Mouse (Mus musculus) embryonic facial prominence, embryonic 15.5 days (tissue): ENCODE results near the gene Srp9. TPM values are rescaled to one million over a fixed set of nuclear protein-coding genes. Genes with fewer than 3 reads are reported as not detected.

Source experiments
- ATAC-seq: fragments of 200-750 bp; cut with Nextera tagmentation; 2 replicates; pipeline ENCODE4 v1.8.0; 2017; ENCODE audit warnings: low read depth, moderate TSS enrichment; ENCODE audit not compliant: insufficient number of reproducible peaks, low FRiP score, low TSS enrichment
- H3K27ac ChIP-seq: fragments of 300-500 bp; sonication (generic); replicated peaks from 2 replicates; pipeline ENCODE4 v1.5.1; 2015; ENCODE audit warnings: mild to moderate bottlenecking, inconsistent platforms
- H3K27me3 ChIP-seq: fragments of 300-500 bp; sonication (generic); 2 replicates; pipeline ENCODE4 v1.6.1; 2015; ENCODE audit warnings: inconsistent platforms
- H3K36me3 ChIP-seq: fragments of 300-500 bp; sonication (generic); 2 replicates; pipeline ENCODE4 v1.6.1; 2015; ENCODE audit warnings: mild to moderate bottlenecking, inconsistent platforms
- H3K4me1 ChIP-seq: fragments of 300-500 bp; sonication (generic); 2 replicates; pipeline ENCODE4 v1.6.1; 2015; ENCODE audit warnings: inconsistent platforms
- H3K4me2 ChIP-seq: fragments of 300-500 bp; sonication (generic); replicated peaks from 2 replicates; pipeline ENCODE4 v1.6.1; 2015; ENCODE audit warnings: mild to moderate bottlenecking, inconsistent platforms
- H3K4me3 ChIP-seq: fragments of 300-500 bp; sonication (generic); replicated peaks from 2 replicates; pipeline ENCODE4 v1.5.1; 2015; ENCODE audit warnings: mild to moderate bottlenecking, inconsistent platforms
- H3K9ac ChIP-seq: fragments of 300-500 bp; sonication (generic); 2 replicates; pipeline ENCODE4 v1.6.1; 2015; ENCODE audit warnings: inconsistent platforms
- H3K9me3 ChIP-seq: fragments of 300-500 bp; sonication (generic); replicated peaks from 2 replicates; pipeline ENCODE4 v1.6.1; 2016; ENCODE audit warnings: inconsistent platforms
- WGBS: fragments of 180-500 bp; shearing (Covaris S2); methylation state at CpG from one replicate; pipeline ENCODE4 v1.1.7; 2015; 5-methylcytosine and 5-hydroxymethylcytosine counted together
- polyA plus RNA-seq: library from polyadenylated mRNA; unstranded; fragments of >200 nt; fragmentation: Nextera tagmentation; extraction: Ambion mirVana; gene quantifications from 2 replicates; pipeline ENCODE4 v1.2.1, GENCODE M21; 2015

Srp9 gene
- polyA plus RNA-seq, 1 experiment from 2014 or later = 141 TPM

- peaks cover 50% of the 10 kb centered on the region for H3K4me1 ChIP-seq
- WGBS = 23% methylated on average over 7 of the region's 7 CpGs
- no peak overlapping the region; the same call in 1 of the 2 replicates for H3K4me2 ChIP-seq
- peak; percentile 70 for ATAC-seq
- H3K9ac ChIP-seq = no peak overlapping the region
- no peaks in the 10 kb centered on the region for H3K36me3 ChIP-seq
- H3K27ac ChIP-seq = peak overlapping the region; percentile 52
- H3K4me3 ChIP-seq = no peak overlapping the region
- no peaks in the 10 kb centered on the region for H3K9me3 ChIP-seq
- H3K27me3 ChIP-seq = no peaks in the 10 kb centered on the region
Measured at GRCm38 (mm10) chr1:182115651-182116408, 8.7 kb upstream of the Srp9 start.

- Histone ChIP-seq H3K4me1 (peaks cover 17% of the 10 kb centered on the region), H3K9me3 (no peaks in the 10 kb centered on the region), H3K9ac (no peak overlapping the region), H3K4me3 (no peak overlapping the region), H3K36me3 (no peaks in the 10 kb centered on the region), H3K27me3 (no peaks in the 10 kb centered on the region), H3K4me2 (no peak overlapping the region), H3K27ac (no peak overlapping the region)
- no peak for ATAC-seq
- WGBS = 78% methylated on average over 4 of the region's 4 CpGs
Measured at GRCm38 (mm10) chr1:182122413-182122812, 2.1 kb upstream of the Srp9 start.

DNA sequence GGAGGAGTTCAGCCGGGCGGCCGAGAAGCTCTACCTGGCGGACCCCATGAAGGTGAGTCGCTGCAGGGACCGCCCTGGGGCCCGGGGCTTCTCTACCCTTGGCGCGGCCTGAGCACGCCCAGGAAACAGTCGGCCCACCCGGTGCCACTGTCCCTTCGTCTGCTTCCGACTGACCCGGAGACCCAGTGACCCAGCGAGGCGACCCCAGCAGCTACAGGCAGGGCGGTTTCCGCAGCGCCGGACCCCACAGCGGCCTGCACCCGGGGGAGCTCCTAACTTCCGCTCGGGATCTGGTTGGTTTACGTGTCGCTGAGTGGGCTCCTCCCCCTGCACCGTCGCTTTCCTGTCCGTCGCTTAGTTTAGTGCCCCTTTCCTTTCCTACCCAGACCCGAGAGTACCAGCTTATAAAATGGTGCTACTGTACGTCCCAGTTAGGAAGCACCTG lies 409 bp downstream of the Srp9 start:
- Histone ChIP-seq H3K4me1 (peaks cover 17% of the 10 kb centered on the region), H3K9ac (peak overlapping the region; percentile 67), H3K27me3 (no peaks in the 10 kb centered on the region), H3K27ac (peak overlapping the region; percentile 86), H3K4me2 (peak overlapping the region; percentile 59), H3K4me3 (peak overlapping the region; percentile 93), H3K36me3 (peaks cover 16% of the 10 kb centered on the region; the same call in 1 of the 2 replicates), H3K9me3 (no peaks in the 10 kb centered on the region)
- under 1% methylated on average over 32 of the region's 33 CpGs for WGBS
- peak; percentile 94 for ATAC-seq

DNA sequence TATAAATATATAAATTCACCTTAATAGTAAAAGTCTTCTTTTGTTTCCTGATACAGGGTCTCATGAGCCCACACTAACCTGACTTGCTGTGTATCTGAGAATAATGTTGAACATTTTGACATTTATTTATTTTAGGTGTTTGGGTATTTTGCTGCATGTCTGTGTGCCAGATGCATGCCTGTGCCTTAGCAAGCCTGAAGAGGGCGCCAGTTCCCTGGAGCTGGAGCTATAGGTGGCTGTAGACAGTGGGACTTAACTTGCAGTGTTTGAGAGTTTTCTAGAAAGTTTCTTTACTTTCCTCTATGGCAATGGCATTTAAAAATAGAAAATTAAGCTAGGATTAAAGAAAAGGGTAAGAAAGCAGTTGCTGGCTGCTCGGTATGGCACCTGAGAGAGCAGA lies 6.3 kb downstream of the Srp9 start:
- WGBS = 49% methylated on average over 2 of the region's 2 CpGs
- Histone ChIP-seq H3K4me3 (no peak overlapping the region), H3K4me1 (peaks cover 9% of the 10 kb centered on the region), H3K27ac (no peak overlapping the region), H3K9ac (no peak overlapping the region), H3K27me3 (no peaks in the 10 kb centered on the region), H3K36me3 (peaks cover 35% of the 10 kb centered on the region), H3K9me3 (no peaks in the 10 kb centered on the region), H3K4me2 (no peak overlapping the region)
- no peak for ATAC-seq

DNA sequence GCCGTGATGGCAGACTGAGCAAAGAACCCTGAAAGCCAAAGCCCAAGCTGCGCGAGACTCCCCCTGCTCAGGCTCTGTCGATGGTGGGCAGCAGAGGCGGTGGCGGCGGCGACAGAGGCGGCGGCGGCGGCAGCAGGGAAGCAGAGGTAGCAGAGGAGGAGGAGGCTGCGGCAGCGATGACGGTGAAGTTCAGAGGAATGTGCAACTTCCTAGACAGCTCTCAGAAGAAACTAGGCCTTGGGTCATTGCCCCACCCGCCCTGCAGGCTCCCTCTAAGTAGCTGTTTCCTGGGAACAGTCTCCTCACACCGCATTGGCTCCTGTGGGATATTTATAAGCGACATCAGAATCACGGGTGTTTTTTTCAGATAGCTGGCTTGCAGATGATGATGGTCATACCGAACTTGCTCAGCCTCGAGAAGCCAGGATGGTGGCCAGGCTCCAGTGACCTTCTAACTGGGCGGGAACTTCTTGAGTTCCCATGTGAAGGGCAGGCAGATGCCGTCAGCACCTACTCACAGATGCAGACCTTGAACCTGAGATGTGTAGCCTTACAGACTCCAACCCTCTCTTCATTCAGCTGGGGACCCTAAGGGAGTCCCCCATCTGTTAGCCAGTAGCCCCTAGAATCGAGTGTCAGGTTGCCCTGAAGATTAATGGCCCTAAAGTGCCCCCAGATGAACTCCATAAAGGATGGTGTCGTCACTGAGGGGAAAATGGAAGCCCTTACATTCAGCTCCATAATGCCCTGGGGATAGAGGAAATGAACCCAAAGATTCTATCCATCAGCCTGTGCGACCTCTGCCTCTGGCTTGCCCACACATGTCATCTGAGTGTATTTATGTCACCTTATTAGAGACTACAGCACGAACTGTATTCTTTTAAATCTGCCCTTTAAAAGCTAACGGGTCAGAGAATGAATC lies 12.9 kb downstream of the Srp9 start:
- WGBS = 41% methylated on average over 28 of the region's 28 CpGs
- Histone ChIP-seq H3K9me3 (no peaks in the 10 kb centered on the region), H3K9ac (no peak overlapping the region), H3K4me3 (no peak overlapping the region), H3K36me3 (peaks cover 5% of the 10 kb centered on the region), H3K4me1 (peaks cover 7% of the 10 kb centered on the region), H3K27me3 (no peaks in the 10 kb centered on the region), H3K4me2 (no peak overlapping the region), H3K27ac (no peak overlapping the region)
- ATAC-seq = no peak

DNA sequence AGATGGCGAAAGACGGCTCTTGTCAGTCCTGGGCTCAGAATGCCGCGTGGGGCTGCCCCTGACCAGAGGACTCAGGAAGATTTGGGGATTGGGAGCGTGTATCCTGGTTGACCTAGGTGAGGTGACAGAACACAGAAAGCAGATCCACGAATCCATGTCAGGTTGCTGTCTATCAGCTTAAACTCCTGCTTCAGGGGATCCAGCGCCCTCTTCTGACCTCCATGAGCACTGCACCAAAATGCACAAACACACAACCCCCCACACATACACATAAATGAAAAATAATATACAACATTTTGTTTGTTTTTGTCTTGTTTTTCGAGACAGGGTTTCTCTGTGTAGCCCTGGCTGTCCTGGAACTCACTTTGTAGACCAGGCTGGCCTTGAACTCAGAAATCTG lies 13.6 kb downstream of the Srp9 start:
- no peak overlapping the region for H3K4me2 ChIP-seq
- H3K27me3 ChIP-seq = no peaks in the 10 kb centered on the region
- ATAC-seq = no peak
- H3K9ac ChIP-seq = no peak overlapping the region
- H3K36me3 ChIP-seq = no peaks in the 10 kb centered on the region
- WGBS = 77% methylated on average over 8 of the region's 8 CpGs
- no peak overlapping the region for H3K27ac ChIP-seq
- H3K9me3 ChIP-seq = no peaks in the 10 kb centered on the region
- H3K4me1 ChIP-seq = peaks cover 7% of the 10 kb centered on the region
- H3K4me3 ChIP-seq = no peak overlapping the region

- no peaks in the 10 kb centered on the region for H3K27me3 ChIP-seq
- WGBS = 30% methylated on average over 9 of the region's 9 CpGs
- no peak overlapping the region for H3K4me3 ChIP-seq
- H3K36me3 ChIP-seq = no peaks in the 10 kb centered on the region
- no peak overlapping the region for H3K4me2 ChIP-seq
- ATAC-seq = 0 out of 2 replicates have a peak, but pooled peaks have one; percentile 15
- no peak overlapping the region for H3K27ac ChIP-seq
- H3K4me1 ChIP-seq = peaks cover 7% of the 10 kb centered on the region
- H3K9ac ChIP-seq = no peak overlapping the region
- no peaks in the 10 kb centered on the region for H3K9me3 ChIP-seq
Measured at GRCm38 (mm10) chr1:182139937-182140336, 15.4 kb downstream of the Srp9 start.

GRCm38 (mm10) chr1:182140370-182140769 lies 15.8 kb downstream of the Srp9 start:
- ATAC-seq = peak; percentile 71
- H3K4me2 ChIP-seq = no peak overlapping the region

DNA sequence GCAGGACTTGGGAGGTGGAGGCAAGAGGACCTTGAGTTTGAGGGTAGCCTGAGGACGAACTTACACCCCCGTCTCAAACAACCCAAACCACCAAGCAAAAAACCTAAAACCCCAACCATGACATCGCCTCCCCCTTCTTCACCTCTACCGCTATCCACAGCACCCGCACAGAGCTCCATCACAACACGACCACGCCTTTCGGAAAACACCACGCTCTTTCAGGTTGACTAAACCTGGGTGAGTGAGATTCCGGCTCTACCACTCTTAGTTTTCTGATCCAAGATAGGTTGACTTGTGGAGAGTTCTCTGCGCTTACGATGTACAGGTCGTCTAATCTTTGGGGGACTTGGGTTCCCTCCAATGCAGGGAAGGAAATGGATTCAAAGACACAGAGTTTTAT lies 18.2 kb downstream of the Srp9 start:
- H3K36me3 ChIP-seq = no peaks in the 10 kb centered on the region
- H3K9me3 ChIP-seq = no peaks in the 10 kb centered on the region
- H3K27ac ChIP-seq = no peak overlapping the region
- peaks cover 7% of the 10 kb centered on the region for H3K4me1 ChIP-seq
- 90% methylated on average over 13 of the region's 13 CpGs for WGBS
- no peak overlapping the region for H3K4me3 ChIP-seq
- no peak for ATAC-seq
- no peaks in the 10 kb centered on the region for H3K27me3 ChIP-seq
- no peak overlapping the region for H3K4me2 ChIP-seq
- no peak overlapping the region for H3K9ac ChIP-seq

More at GRCm38 (mm10) chr1:182140370-182140769, 15.8 kb downstream of the Srp9 start:
- Histone ChIP-seq H3K9ac (no peak overlapping the region), H3K27ac (no peak overlapping the region), H3K4me1 (peaks cover 7% of the 10 kb centered on the region), H3K36me3 (no peaks in the 10 kb centered on the region), H3K9me3 (no peaks in the 10 kb centered on the region), H3K27me3 (no peaks in the 10 kb centered on the region), H3K4me3 (no peak overlapping the region)
- 1% methylated on average over 6 of the region's 6 CpGs for WGBS

GRCm38 (mm10) chr1:182143288-182143687 lies 18.8 kb downstream of the Srp9 start:
- no peaks in the 10 kb centered on the region for H3K9me3 ChIP-seq
- H3K9ac ChIP-seq = no peak overlapping the region
- no peak for ATAC-seq
- no peak overlapping the region for H3K4me3 ChIP-seq
- H3K27ac ChIP-seq = no peak overlapping the region
- H3K4me2 ChIP-seq = no peak overlapping the region
- H3K27me3 ChIP-seq = no peaks in the 10 kb centered on the region
- 77% methylated on average over 8 of the region's 8 CpGs for WGBS
- no peaks in the 10 kb centered on the region for H3K36me3 ChIP-seq
- peaks cover 7% of the 10 kb centered on the region for H3K4me1 ChIP-seq

DNA sequence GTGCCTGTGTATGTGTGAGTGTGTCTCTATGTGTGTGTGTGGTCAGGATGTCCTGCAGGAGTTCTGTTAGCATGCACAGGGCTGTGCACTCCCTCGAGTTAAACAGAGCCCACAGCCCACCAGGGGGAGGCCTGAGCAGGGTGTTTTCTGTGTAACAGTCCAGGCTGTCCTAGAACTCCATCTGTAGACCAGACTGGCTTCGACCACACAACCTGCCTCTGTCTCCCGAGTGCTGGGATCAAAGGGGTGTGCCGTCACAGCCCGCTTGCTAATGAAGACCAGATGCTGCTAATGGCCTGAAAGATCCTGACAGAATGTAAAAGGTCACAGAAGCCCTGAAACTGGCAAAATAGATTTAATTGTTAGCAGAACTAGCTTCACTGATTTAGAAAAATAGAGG lies 21.0 kb downstream of the Srp9 start:
- H3K36me3 ChIP-seq = no peaks in the 10 kb centered on the region
- 27% methylated on average over 5 of the region's 5 CpGs for WGBS
- no peaks in the 10 kb centered on the region for H3K9me3 ChIP-seq
- H3K4me3 ChIP-seq = no peak overlapping the region
- no peak overlapping the region for H3K27ac ChIP-seq
- H3K4me1 ChIP-seq = 0 out of 2 replicates have a peak, but pooled peaks cover under 1% of the 10 kb centered on the region
- H3K27me3 ChIP-seq = no peaks in the 10 kb centered on the region
- no peak overlapping the region for H3K4me2 ChIP-seq
- no peak overlapping the region for H3K9ac ChIP-seq
- no peak for ATAC-seq
